Mouse (Mus musculus): ENCODE measurements around the gene Ifna15. TPM values are rescaled to one million over a fixed set of nuclear protein-coding genes. Genes with fewer than 3 reads are reported as not detected.

Ifna15 gene
- polyA plus RNA-seq, 1 experiment from 2014 or later, result not detected

GRCm38 (mm10) chr4:88537328-88537727 lies 20.7 kb downstream of the Ifna15 start:
- Histone ChIP-seq H3K4me3 (ENCODE audit: low read depth, low read length) (no peak overlapping the region), H3K4me1 (replicated peaks; ENCODE audit: control insufficient read depth, insufficient read depth, low read length) (peaks cover 13% of the 10 kb centered on the region), H3K9ac (ENCODE audit: low read length) (no peak overlapping the region), H3K9me3 (ENCODE audit: control insufficient read depth, low read length) (no peaks in the 10 kb centered on the region), H3K27me3 (replicated peaks; ENCODE audit: control insufficient read depth, insufficient read depth, low read length) (no peaks in the 10 kb centered on the region), H3K27ac (ENCODE audit: low read depth) (no peak overlapping the region), H3K4me2 (ENCODE audit: low read length) (no peak overlapping the region), H3K36me3 (ENCODE audit: control insufficient read depth, insufficient read depth, low read length) (no peaks in the 10 kb centered on the region)
- ATAC-seq (replicated peaks; ENCODE audit: low FRiP score, low TSS enrichment, low read depth) (no peak), DNase-seq (ENCODE audit: low spot score) (no peak)
- 64% methylated on average over 12 of the region's 12 CpGs for WGBS

DNA sequence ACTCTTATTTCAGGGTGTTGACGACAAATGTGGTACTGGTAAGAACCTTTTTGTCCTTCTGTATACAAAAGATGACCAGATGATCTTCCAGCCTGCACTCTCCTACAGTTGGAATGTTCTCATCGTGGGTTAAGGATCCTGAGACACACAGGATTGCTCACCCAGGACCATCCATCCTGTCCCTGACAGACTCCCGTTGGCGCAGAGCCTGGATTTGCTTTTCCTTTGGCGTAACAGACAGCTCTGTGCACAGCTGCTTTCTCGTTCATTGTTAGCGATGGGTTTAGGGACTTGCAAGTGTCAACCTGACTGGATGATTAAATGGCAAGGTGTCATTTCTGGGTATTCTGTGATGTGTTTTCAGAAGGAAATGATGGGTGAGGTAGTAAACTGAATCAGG lies 21.4 kb downstream of the Ifna15 start:
- no peaks in the 10 kb centered on the region for H3K9me3 ChIP-seq (ENCODE audit: control insufficient read depth, low read length)
- DNase-seq (ENCODE audit: low spot score) (peak; percentile 72), ATAC-seq (replicated peaks; ENCODE audit: low FRiP score, low TSS enrichment, low read depth) (0 out of 2 replicates have a peak, but pooled peaks have one; percentile 36)
- H3K27ac ChIP-seq (ENCODE audit: low read depth), result no peak overlapping the region
- H3K4me3 ChIP-seq (ENCODE audit: low read depth, low read length), result no peak overlapping the region
- H3K4me1 ChIP-seq (replicated peaks; ENCODE audit: control insufficient read depth, insufficient read depth, low read length), result peaks cover 13% of the 10 kb centered on the region
- H3K4me2 ChIP-seq (ENCODE audit: low read length), result no peak overlapping the region
- H3K36me3 ChIP-seq (ENCODE audit: control insufficient read depth, insufficient read depth, low read length), result no peaks in the 10 kb centered on the region
- WGBS, result 29% methylated on average over 7 of the region's 7 CpGs
- no peaks in the 10 kb centered on the region for H3K27me3 ChIP-seq (replicated peaks; ENCODE audit: control insufficient read depth, insufficient read depth, low read length)
- no peak overlapping the region for H3K9ac ChIP-seq (ENCODE audit: low read length)

DNA sequence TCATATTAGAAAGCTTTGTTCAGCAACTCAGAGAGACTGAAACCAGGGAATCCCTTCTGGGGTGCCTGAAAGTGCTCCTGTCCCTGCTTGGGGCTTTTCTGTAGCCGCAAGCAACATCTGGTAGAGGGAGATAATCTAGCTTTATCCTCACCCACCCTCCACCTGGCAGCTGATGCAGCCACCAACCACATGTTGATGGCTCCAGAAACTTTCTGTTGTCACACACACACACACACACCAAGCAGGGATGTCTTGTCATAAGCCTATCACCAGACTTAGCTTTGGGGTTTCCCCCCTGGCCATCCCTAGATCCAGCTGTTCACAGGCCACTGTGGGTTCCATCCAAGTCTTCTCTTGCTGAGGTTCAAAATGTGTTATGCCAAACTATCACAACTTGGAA lies 22.3 kb downstream of the Ifna15 start:
- no peaks in the 10 kb centered on the region for H3K36me3 ChIP-seq (ENCODE audit: control insufficient read depth, insufficient read depth, low read length)
- ATAC-seq (replicated peaks; ENCODE audit: low FRiP score, low TSS enrichment, low read depth) (no peak), DNase-seq (ENCODE audit: low spot score) (no peak)
- WGBS, result 100% methylated on average over 1 of the region's 1 CpGs
- no peaks in the 10 kb centered on the region for H3K9me3 ChIP-seq (ENCODE audit: control insufficient read depth, low read length)
- H3K4me3 ChIP-seq (ENCODE audit: low read depth, low read length), result no peak overlapping the region
- no peaks in the 10 kb centered on the region for H3K27me3 ChIP-seq (replicated peaks; ENCODE audit: control insufficient read depth, insufficient read depth, low read length)
- peaks cover 13% of the 10 kb centered on the region for H3K4me1 ChIP-seq (replicated peaks; ENCODE audit: control insufficient read depth, insufficient read depth, low read length)
- no peak overlapping the region for H3K4me2 ChIP-seq (ENCODE audit: low read length)
- H3K27ac ChIP-seq (ENCODE audit: low read depth), result no peak overlapping the region
- no peak overlapping the region for H3K9ac ChIP-seq (ENCODE audit: low read length)

GRCm38 (mm10) chr4:88534903-88535302 lies 23.1 kb downstream of the Ifna15 start:
- DNase-seq (ENCODE audit: low spot score) (no peak), ATAC-seq (replicated peaks; ENCODE audit: low FRiP score, low TSS enrichment, low read depth) (no peak)
- no peak overlapping the region for H3K4me3 ChIP-seq (ENCODE audit: low read depth, low read length)
- no peaks in the 10 kb centered on the region for H3K27me3 ChIP-seq (replicated peaks; ENCODE audit: control insufficient read depth, insufficient read depth, low read length)
- no peak overlapping the region for H3K9ac ChIP-seq (ENCODE audit: low read length)
- H3K27ac ChIP-seq (ENCODE audit: low read depth), result no peak overlapping the region
- H3K36me3 ChIP-seq (ENCODE audit: control insufficient read depth, insufficient read depth, low read length), result no peaks in the 10 kb centered on the region
- peaks cover 13% of the 10 kb centered on the region for H3K4me1 ChIP-seq (replicated peaks; ENCODE audit: control insufficient read depth, insufficient read depth, low read length)
- 87% methylated on average over 1 of the region's 1 CpGs for WGBS
- H3K9me3 ChIP-seq (ENCODE audit: control insufficient read depth, low read length), result no peaks in the 10 kb centered on the region
- H3K4me2 ChIP-seq (ENCODE audit: low read length), result no peak overlapping the region

DNA sequence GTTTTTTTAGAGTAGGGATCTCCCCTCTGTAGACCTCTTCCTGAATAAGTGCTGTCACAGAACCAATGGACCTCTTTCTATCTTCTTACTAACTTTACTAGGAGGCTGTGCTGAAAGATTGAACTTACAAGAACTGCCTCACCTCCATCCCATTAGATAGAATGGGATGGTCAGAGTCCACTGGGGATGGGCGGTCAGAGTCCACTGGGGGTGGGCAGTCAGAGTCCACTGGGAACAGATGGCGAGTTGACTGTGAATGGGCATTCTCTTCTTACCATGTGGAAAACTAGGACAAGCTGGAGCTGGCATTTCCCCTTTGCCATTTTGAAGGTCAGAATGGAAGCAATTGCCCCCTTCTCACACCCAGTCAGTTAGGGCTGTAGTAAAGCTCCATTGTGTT lies 24.5 kb downstream of the Ifna15 start:
- no peak for ATAC-seq (replicated peaks; ENCODE audit: low FRiP score, low TSS enrichment, low read depth)
- Histone ChIP-seq H3K4me3 (ENCODE audit: low read depth, low read length) (no peak overlapping the region), H3K9ac (ENCODE audit: low read length) (no peak overlapping the region), H3K9me3 (ENCODE audit: control insufficient read depth, low read length) (no peaks in the 10 kb centered on the region), H3K27ac (ENCODE audit: low read depth) (no peak overlapping the region), H3K27me3 (replicated peaks; ENCODE audit: control insufficient read depth, insufficient read depth, low read length) (no peaks in the 10 kb centered on the region), H3K36me3 (ENCODE audit: control insufficient read depth, insufficient read depth, low read length) (no peaks in the 10 kb centered on the region), H3K4me2 (ENCODE audit: low read length) (no peak overlapping the region), H3K4me1 (replicated peaks; ENCODE audit: control insufficient read depth, insufficient read depth, low read length) (peaks cover 13% of the 10 kb centered on the region)
- 94% methylated on average over 2 of the region's 2 CpGs for WGBS
- no peak for DNase-seq (ENCODE audit: low spot score)

DNA sequence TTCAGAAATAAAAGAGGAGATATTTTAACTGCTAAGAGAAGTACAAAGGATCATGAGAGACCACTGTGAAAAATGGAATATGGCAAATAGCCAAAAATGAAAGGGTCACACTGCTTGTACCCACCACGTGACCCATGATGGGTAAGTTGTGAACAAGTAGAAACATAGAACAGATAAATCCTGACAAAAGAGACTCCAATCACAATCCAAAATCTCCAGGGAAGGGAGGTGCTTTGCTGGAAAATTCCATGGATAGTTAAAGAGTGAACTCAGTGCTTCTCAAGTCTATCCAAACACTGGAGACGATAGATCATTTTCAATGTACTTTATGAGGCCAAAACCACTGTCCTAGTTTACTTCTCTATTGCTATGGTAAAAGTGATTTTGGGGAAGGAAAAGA lies 27.2 kb downstream of the Ifna15 start:
- Histone ChIP-seq H3K27me3 (replicated peaks; ENCODE audit: control insufficient read depth, insufficient read depth, low read length) (no peaks in the 10 kb centered on the region), H3K4me2 (ENCODE audit: low read length) (no peak overlapping the region), H3K4me1 (replicated peaks; ENCODE audit: control insufficient read depth, insufficient read depth, low read length) (no peaks in the 10 kb centered on the region), H3K27ac (ENCODE audit: low read depth) (no peak overlapping the region), H3K4me3 (ENCODE audit: low read depth, low read length) (no peak overlapping the region), H3K9me3 (ENCODE audit: control insufficient read depth, low read length) (no peaks in the 10 kb centered on the region), H3K9ac (ENCODE audit: low read length) (no peak overlapping the region), H3K36me3 (ENCODE audit: control insufficient read depth, insufficient read depth, low read length) (no peaks in the 10 kb centered on the region)
- ATAC-seq (replicated peaks; ENCODE audit: low FRiP score, low TSS enrichment, low read depth), result no peak
- DNase-seq (ENCODE audit: low spot score), result no peak
- 69% methylated on average over 2 of the region's 2 CpGs for WGBS

DNA sequence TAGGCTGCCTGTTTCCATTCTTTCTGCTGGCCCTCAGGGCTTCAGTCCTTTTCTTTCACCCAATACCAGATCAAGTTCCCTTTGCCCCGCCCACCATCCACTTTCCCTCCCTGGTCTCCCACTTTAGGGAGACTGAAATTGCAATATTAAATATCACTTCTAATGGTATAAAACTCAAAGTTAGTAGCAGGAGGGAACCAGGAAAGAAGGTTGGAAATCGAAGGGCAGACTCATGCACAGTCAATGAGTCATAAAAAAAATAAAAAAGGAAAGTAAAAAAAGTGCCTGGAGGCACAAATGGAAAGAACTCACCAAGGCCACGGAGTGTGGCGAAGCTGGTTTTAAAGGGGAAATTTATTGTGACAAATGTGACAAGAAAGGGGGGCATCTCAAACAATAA lies 27.8 kb downstream of the Ifna15 start:
- WGBS, result 76% methylated on average over 4 of the region's 4 CpGs
- Histone ChIP-seq H3K27me3 (replicated peaks; ENCODE audit: control insufficient read depth, insufficient read depth, low read length) (no peaks in the 10 kb centered on the region), H3K9ac (ENCODE audit: low read length) (no peak overlapping the region), H3K4me1 (replicated peaks; ENCODE audit: control insufficient read depth, insufficient read depth, low read length) (no peaks in the 10 kb centered on the region), H3K36me3 (ENCODE audit: control insufficient read depth, insufficient read depth, low read length) (no peaks in the 10 kb centered on the region), H3K4me3 (ENCODE audit: low read depth, low read length) (no peak overlapping the region), H3K4me2 (ENCODE audit: low read length) (no peak overlapping the region), H3K27ac (ENCODE audit: low read depth) (no peak overlapping the region), H3K9me3 (ENCODE audit: control insufficient read depth, low read length) (no peaks in the 10 kb centered on the region)
- DNase-seq (ENCODE audit: low spot score) (no peak), ATAC-seq (replicated peaks; ENCODE audit: low FRiP score, low TSS enrichment, low read depth) (no peak)

DNA sequence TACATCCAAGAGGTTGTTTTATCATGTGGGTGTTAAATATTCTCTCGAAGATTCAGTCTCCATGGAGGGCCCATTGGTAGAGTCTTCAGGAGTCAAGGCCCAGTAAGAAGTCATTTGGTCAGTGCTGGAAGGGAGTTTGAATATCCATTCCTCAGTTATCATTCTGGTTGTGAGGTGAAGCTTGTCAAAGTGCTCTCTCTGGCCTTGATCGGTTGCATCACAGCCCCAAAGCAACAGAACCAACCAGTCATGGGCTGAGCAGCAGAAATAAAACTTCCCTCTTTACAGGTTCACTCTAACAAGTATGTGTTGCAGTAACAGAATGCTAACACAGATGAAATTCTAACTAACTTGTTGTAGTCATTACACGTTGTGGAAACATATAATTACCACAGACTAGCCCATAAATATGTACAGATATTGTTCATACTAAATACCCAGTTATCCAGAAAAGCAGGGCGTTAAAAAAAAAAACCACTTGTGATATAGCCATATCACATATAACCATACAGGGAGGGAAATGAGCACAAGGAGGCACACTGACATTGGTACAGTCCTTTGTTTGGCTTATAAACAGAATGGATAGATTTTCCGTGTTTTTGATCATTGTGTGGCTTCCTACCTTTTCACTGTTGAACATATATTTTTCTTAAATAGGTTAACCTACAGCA lies 31.5 kb downstream of the Ifna15 start:
- Histone ChIP-seq H3K9ac (ENCODE audit: low read length) (no peak overlapping the region), H3K27me3 (replicated peaks; ENCODE audit: control insufficient read depth, insufficient read depth, low read length) (no peaks in the 10 kb centered on the region), H3K4me3 (ENCODE audit: low read depth, low read length) (no peak overlapping the region), H3K27ac (ENCODE audit: low read depth) (no peak overlapping the region), H3K4me1 (replicated peaks; ENCODE audit: control insufficient read depth, insufficient read depth, low read length) (no peaks in the 10 kb centered on the region), H3K36me3 (ENCODE audit: control insufficient read depth, insufficient read depth, low read length) (no peaks in the 10 kb centered on the region), H3K9me3 (ENCODE audit: control insufficient read depth, low read length) (no peaks in the 10 kb centered on the region), H3K4me2 (ENCODE audit: low read length) (no peak overlapping the region)
- ATAC-seq (replicated peaks; ENCODE audit: low FRiP score, low TSS enrichment, low read depth) (no peak), DNase-seq (ENCODE audit: low spot score) (no peak)
- WGBS, result 84% methylated on average over 5 of the region's 5 CpGs

DNA sequence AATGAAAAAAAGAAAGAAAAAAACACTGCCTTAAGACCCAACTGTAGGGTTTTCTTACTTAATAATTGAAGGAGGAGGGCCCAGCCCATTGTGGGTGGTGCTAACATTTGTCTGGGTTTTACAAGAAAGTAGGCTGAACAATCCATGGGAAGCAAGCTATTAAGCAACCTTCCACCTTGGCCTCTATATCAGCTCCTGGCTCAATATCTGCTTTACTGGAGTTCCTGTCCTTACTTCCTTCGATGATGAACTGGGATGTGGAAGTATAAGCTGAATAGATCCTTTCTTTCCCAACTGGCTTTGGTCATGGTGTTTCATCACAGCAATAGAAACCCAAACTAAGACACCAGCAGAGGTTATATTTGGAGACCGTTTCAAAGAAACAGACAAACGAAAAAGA lies 32.7 kb downstream of the Ifna15 start:
- H3K4me3 ChIP-seq (ENCODE audit: low read depth, low read length), result no peak overlapping the region
- H3K4me2 ChIP-seq (ENCODE audit: low read length), result no peak overlapping the region
- no peak for ATAC-seq (replicated peaks; ENCODE audit: low FRiP score, low TSS enrichment, low read depth)
- 80% methylated on average over 3 of the region's 3 CpGs for WGBS
- no peak overlapping the region for H3K9ac ChIP-seq (ENCODE audit: low read length)
- no peak overlapping the region for H3K27ac ChIP-seq (ENCODE audit: low read depth)
- H3K9me3 ChIP-seq (ENCODE audit: control insufficient read depth, low read length), result no peaks in the 10 kb centered on the region
- no peak for DNase-seq (ENCODE audit: low spot score)
- H3K27me3 ChIP-seq (replicated peaks; ENCODE audit: control insufficient read depth, insufficient read depth, low read length), result no peaks in the 10 kb centered on the region
- H3K36me3 ChIP-seq (ENCODE audit: control insufficient read depth, insufficient read depth, low read length), result no peaks in the 10 kb centered on the region
- no peaks in the 10 kb centered on the region for H3K4me1 ChIP-seq (replicated peaks; ENCODE audit: control insufficient read depth, insufficient read depth, low read length)
